In genomic region chr6:108638157-108638833, GRCm38 (mm10) we compare ENCODE assay signal across 14 mouse cellular contexts. TPM values are rescaled to one million over a fixed set of nuclear protein-coding genes. Genes with fewer than 3 reads are reported as not detected.
DNase-seq lines count a peak whose midpoint lies in the region; ATAC-seq lines count a peak whose summit lies in the region.
"Had no signal": no experiment of that assay in that cellular context is flagged by ENCODE, and none has a peak within 500 bp of the region (broad histone marks: within the 10 kb centered on the region; RNA-seq: fewer than 3 reads in every experiment).

No protein-coding gene starts in this region.

- no peak overlapping the region for H3K4me2 ChIP-seq in kidney, embryonic 14.5 days (replicated peaks; ENCODE audit: low read depth, low read length)
- H3K4me2 ChIP-seq in intestine, embryonic 15.5 days (replicated peaks): no peak overlapping the region
- H3K4me2 ChIP-seq: limb, embryonic 13.5 days; midbrain, embryonic 11.5 days had no signal

- no peaks in the 10 kb centered on the region for H3K27me3 ChIP-seq in kidney, embryonic 14.5 days (ENCODE audit: control insufficient read depth, insufficient read depth, low read length)
- H3K27me3 ChIP-seq in intestine, embryonic 15.5 days (replicated peaks): no peaks in the 10 kb centered on the region
- H3K27me3 ChIP-seq: limb, embryonic 13.5 days had no signal

- no peak overlapping the region for H3K27ac ChIP-seq in kidney, embryonic 14.5 days (ENCODE audit: low read depth, low read length)
- no peak overlapping the region for H3K27ac ChIP-seq in intestine, embryonic 15.5 days
- H3K27ac ChIP-seq: limb, embryonic 13.5 days had no signal

- H3K4me3 ChIP-seq in kidney, embryonic 14.5 days (ENCODE audit: low read length): no peak overlapping the region
- no peak overlapping the region for H3K4me3 ChIP-seq in intestine, embryonic 15.5 days (replicated peaks)
- H3K4me3 ChIP-seq: limb, embryonic 13.5 days had no signal

- intact Hi-C loops in left cerebral cortex, postnatal 4 days (cut with DNase I): no loop called here

- H3K9me3 ChIP-seq in kidney, embryonic 14.5 days (ENCODE audit: control insufficient read depth, low read length): no peaks in the 10 kb centered on the region
- H3K9me3 ChIP-seq in intestine, embryonic 15.5 days: no peaks in the 10 kb centered on the region
- H3K9me3 ChIP-seq: limb, embryonic 13.5 days had no signal

- H3K36me3 ChIP-seq in kidney, embryonic 14.5 days (ENCODE audit: control insufficient read depth, insufficient read depth, low read length): no peaks in the 10 kb centered on the region
- H3K36me3 ChIP-seq in intestine, embryonic 15.5 days: no peaks in the 10 kb centered on the region
- H3K36me3 ChIP-seq: limb, embryonic 13.5 days had no signal

- DNase-seq in kidney, adult 11 months: peak; percentile 78
- peak; percentile 77 for DNase-seq in kidney, postnatal 14 days
- peak; percentile 33 for DNase-seq in lung, postnatal 36 days
- DNase-seq in left cerebral cortex, adult 11 months (ENCODE audit: low spot score): no peak
- no peak for DNase-seq in left cerebral cortex, postnatal 4 days
- no peak for DNase-seq in frontal cortex, postnatal 25 days (ENCODE audit: low spot score in 2 of 2)
- DNase-seq: cerebellum, adult 11-12 months; forebrain, postnatal 0 days; heart, postnatal 14 days; thymus, adult 2 months had no signal

- no peak overlapping the region for H3K9ac ChIP-seq in kidney, embryonic 14.5 days (ENCODE audit: low read depth, low read length)
- H3K9ac ChIP-seq in intestine, embryonic 15.5 days: no peak overlapping the region
- H3K9ac ChIP-seq: forebrain, postnatal 0 days; limb, embryonic 13.5 days had no signal

- no peaks in the 10 kb centered on the region for H3K4me1 ChIP-seq in kidney, embryonic 14.5 days (ENCODE audit: control insufficient read depth, insufficient read depth, low read length)
- no peaks in the 10 kb centered on the region for H3K4me1 ChIP-seq in intestine, embryonic 15.5 days (replicated peaks)
- H3K4me1 ChIP-seq: limb, embryonic 13.5 days had no signal

- ATAC-seq in kidney, embryonic 14.5 days (ENCODE audit: low FRiP score, low TSS enrichment): no peak
- ATAC-seq in intestine, embryonic 15.5 days: peak; percentile 96
- ATAC-seq: forebrain, postnatal 0 days had no signal

- 65% methylated on average over 6 of the region's 6 CpGs for WGBS in kidney, embryonic 14.5 days
- 53% methylated on average over 6 of the region's 6 CpGs for whole genome bisulfite sequencing in intestine, embryonic 15.5 days

RNA-seq across cellular contexts. Expression of gene Bhlhe40, which starts 22.1 kb away (rescaled TPM):
- polyA plus RNA-seq in kidney, embryonic 14.5 days (2014; fragmentation: Nextera tagmentation; extraction: Ambion mirVana): 6.9 and 8.1 TPM in 2 replicates
- polyA plus RNA-seq in intestine, embryonic 15.5 days (2015; fragmentation: Nextera tagmentation; extraction: Ambion mirVana): 46.4 and 50.1 TPM in 2 replicates
- 10 to 100 TPM; 33.1 to 35.4 TPM for total RNA-seq in left cerebral cortex, postnatal 4 days (2021)

Comparison
In these comparisons a context has a peak if more than half of its experiments do, and no peak if none do; other contexts are left out.
1. DNase-seq: peak in kidney, adult 11 months (single experiment), kidney, postnatal 14 days (single experiment) and lung, postnatal 36 days (single experiment); none in left cerebral cortex, adult 11 months (single experiment), left cerebral cortex, postnatal 4 days (single experiment) and frontal cortex, postnatal 25 days (0 of 2).